Mouse (Mus musculus) ovary, adult 18-20 months (tissue): Measurements from ENCODE around the gene Olfr1031.
"Not testable (repeated sequence)": the region's sequence is repeated elsewhere in the genome, so short reads cannot be mapped to it uniquely, and the experiment has no call there.

Experiments
- DNase-seq: peaks from one replicate; pipeline ENCODE4 v3.0.0; 2022; ENCODE audit warnings: low spot score, mixed read lengths

The Olfr1031 gene

DNA sequence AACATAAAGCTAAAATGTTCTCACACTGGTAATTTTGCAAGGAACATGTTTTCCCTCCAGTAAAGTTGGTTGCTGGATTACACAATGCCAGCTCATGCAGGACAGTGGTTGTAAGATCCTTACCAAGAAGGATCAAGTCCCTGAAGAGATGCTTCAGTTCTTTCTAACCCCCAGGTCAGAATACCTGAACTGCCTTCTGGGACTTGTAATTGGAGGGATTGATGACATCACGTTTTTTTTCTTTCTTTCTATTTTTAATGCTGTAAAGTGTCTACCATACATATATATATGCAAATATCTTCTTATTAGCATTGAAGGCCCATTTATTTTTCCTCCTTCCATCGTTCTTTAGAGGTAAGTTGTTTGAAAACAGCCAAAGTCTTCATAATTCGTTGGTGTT lies at the start of gene Olfr1031:
Gene Olfr1031 (plus strand): TSS at position 301 of the 400 bp plus-strand sequence.
- no peak for DNase-seq

GRCm38 (mm10) chr2:85950137-85950536 lies 40.0 kb upstream of the Olfr1031 start, which contains the start of gene Olfr1028:
TSS of gene Olfr1028 (plus strand) at chr2:85950437.
- DNase-seq = no peak

DNA sequence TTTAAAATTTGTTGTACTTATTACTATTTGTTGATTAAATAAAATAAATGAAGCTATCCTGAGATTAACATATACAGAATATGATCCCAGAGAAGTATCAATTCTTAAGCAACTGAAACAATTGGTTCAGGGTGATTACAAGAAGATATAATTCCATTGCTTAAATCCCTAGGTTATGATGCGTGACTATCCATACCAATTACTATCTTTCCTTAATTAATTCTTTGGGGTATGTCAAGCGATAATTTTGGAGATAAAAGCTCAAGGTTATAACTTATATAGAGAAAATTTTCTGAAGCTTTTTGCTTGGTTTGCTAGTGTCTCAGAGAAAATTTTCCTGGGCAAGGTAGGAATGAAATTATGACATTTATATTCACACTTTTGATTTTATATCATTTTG lies 16.5 kb upstream of the Olfr1031 start, which contains the start of gene Olfr1029:
Gene Olfr1029 (plus strand): TSS at position 301 of the 400 bp plus-strand sequence.
- DNase-seq = no peak

DNA sequence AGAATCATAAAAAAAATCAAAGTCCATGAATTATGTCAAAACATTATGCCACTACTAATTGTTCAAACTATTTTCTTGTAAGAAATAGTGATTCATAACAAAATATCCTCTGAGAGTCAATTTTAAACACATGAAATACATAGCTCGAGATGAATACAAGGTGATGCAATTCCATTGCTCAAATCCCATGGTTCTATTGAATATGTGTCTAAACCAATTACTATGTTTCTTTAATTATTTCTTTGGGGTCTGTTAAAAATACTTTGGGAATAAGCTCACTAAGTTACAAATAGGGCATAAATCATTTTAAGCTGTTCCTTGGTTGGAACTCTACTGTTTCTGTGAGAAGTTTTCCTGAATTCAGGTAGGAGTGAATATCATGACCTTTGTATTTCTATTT lies 11.1 kb upstream of the Olfr1031 start, which contains the start of gene Olfr1030:
Gene Olfr1030 (plus strand): TSS at position 301 of the 400 bp plus-strand sequence.
- no peak for DNase-seq

- DNase-seq = no peak
These were observed 15.1 kb downstream of the Olfr1031 start, which contains the start of gene Olfr1032 for GRCm38 (mm10) chr2:86005240-86005639. TSS of gene Olfr1032 (plus strand) at chr2:86005540.

DNA sequence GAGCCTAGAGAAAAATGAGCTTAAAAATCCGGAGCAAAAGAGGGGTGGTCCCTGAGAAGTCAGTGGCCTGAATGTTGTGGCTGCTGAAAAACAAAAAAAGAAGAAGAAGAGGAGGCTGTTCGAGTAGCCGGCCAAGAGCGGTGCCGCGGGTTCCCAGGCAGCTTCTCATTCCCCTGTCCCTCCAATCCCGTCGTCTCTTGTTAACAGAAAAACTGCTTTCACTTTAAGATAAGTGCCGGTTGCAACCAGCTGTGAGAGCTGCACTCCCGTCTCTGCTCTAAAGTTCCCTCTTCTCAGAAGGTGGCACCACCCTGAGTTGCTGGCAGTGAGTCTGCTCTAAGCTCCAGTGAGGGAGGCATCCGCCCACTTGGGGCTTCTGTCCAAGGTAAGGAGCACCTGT lies 30.3 kb downstream of the Olfr1031 start, which contains the start of gene Olfr1033:
Gene Olfr1033 (plus strand): TSS at position 228 of the 400 bp plus-strand sequence.
- DNase-seq = peak; percentile 5

GRCm38 (mm10) chr2:86021518-86021917 lies 31.4 kb downstream of the Olfr1031 start:
- DNase-seq = not testable (repeated sequence)
